Mouse (Mus musculus) intestine, embryonic 14.5 days (tissue): ENCODE measurements around the gene Crybg2. TPM values are rescaled to one million over a fixed set of nuclear protein-coding genes. Genes with fewer than 3 reads are reported as not detected.

ENCODE experiments used
- ATAC-seq: fragments of 200-750 bp; cut with Nextera tagmentation; replicated peaks from 2 replicates; pipeline ENCODE4 v1.8.0; 2017; ENCODE audit warnings: low read depth, moderate number of reproducible peaks, moderate TSS enrichment, moderate library complexity; ENCODE audit not compliant: low FRiP score, low TSS enrichment
- DNase-seq: peaks from one replicate; pipeline ENCODE4 v3.0.0-alpha.2; 2018; ENCODE audit warnings: low spot score
- H3K27ac ChIP-seq: fragments of 300-500 bp; sonication (generic); 2 replicates; pipeline ENCODE4 v1.5.1; 2014; ENCODE audit warnings: low read depth, mild to moderate bottlenecking, control low read depth
- H3K27me3 ChIP-seq: fragments of 300-500 bp; sonication (generic); replicated peaks from 2 replicates; pipeline ENCODE4 v1.6.1; 2014; ENCODE audit warnings: low read length, control low read depth; ENCODE audit not compliant: control insufficient read depth, insufficient read depth
- H3K36me3 ChIP-seq: fragments of 300-500 bp; sonication (generic); 2 replicates; pipeline ENCODE4 v1.6.1; 2014; ENCODE audit warnings: low read length, control low read depth; ENCODE audit not compliant: control insufficient read depth, insufficient read depth
- H3K4me1 ChIP-seq: fragments of 300-500 bp; sonication (generic); replicated peaks from 2 replicates; pipeline ENCODE4 v1.6.1; 2014; ENCODE audit warnings: low read length, control low read depth, mixed read lengths; ENCODE audit not compliant: control insufficient read depth, insufficient read depth
- H3K4me2 ChIP-seq: fragments of 300-500 bp; sonication (generic); 2 replicates; pipeline ENCODE4 v1.6.1; 2014; ENCODE audit warnings: low read length
- H3K4me3 ChIP-seq: fragments of 300-500 bp; sonication (generic); 2 replicates; pipeline ENCODE4 v1.5.1; 2014; ENCODE audit warnings: low read depth, low read length, control low read depth, mixed read lengths
- H3K9ac ChIP-seq: fragments of 300-500 bp; sonication (generic); 2 replicates; pipeline ENCODE4 v1.6.1; 2014; ENCODE audit warnings: mild to moderate bottlenecking, low read length
- H3K9me3 ChIP-seq: fragments of 300-500 bp; sonication (generic); 2 replicates; pipeline ENCODE4 v1.6.1; 2016; ENCODE audit warnings: low read length, control low read depth; ENCODE audit not compliant: control insufficient read depth
- WGBS: fragments of 180-500 bp; shearing (Covaris S2); extraction: QIAGEN DNeasy Blood & Tissue Kit; methylation state at CpG from one replicate; pipeline ENCODE4 v1.1.7; 2014; 5-methylcytosine and 5-hydroxymethylcytosine counted together
- polyA plus RNA-seq: library from polyadenylated mRNA; unstranded; fragments of >200 nt; fragmentation: Nextera tagmentation; extraction: Ambion mirVana; gene quantifications from 2 replicates; pipeline ENCODE4 v1.2.1, GENCODE M21; 2014

The Crybg2 gene
- polyA plus RNA-seq, 1 experiment from 2014 or later: 11.4 TPM

- Histone ChIP-seq H3K36me3 (no peaks in the 10 kb centered on the region), H3K27ac (no peak overlapping the region), H3K9ac (no peak overlapping the region), H3K4me3 (no peak overlapping the region), H3K4me1 (peaks cover 13% of the 10 kb centered on the region; the same call in 1 of the 2 replicates), H3K4me2 (no peak overlapping the region), H3K27me3 (no peaks in the 10 kb centered on the region), H3K9me3 (no peaks in the 10 kb centered on the region)
- DNase-seq (no peak), ATAC-seq (no peak)
- 95% methylated on average over 6 of the region's 6 CpGs for WGBS
These were observed 62.5 kb downstream of the Crybg2 start for GRCm38 (mm10) chr4:134123147-134123546.

- 23% methylated on average over 17 of the region's 17 CpGs for WGBS
- DNase-seq (peak; percentile 78), ATAC-seq (no peak)
These were observed 63.3 kb downstream of the Crybg2 start for GRCm38 (mm10) chr4:134123680-134124551.

GRCm38 (mm10) chr4:134125383-134126060, 64.9 kb downstream of the Crybg2 start:
- no peak for DNase-seq
- Histone ChIP-seq H3K4me3 (no peak overlapping the region), H3K27me3 (no peaks in the 10 kb centered on the region), H3K27ac (no peak overlapping the region), H3K9ac (no peak overlapping the region), H3K9me3 (no peaks in the 10 kb centered on the region), H3K4me2 (no peak overlapping the region), H3K4me1 (peaks cover 18% of the 10 kb centered on the region), H3K36me3 (0 out of 2 replicates have a peak, but pooled peaks cover 4% of the 10 kb centered on the region)
- ATAC-seq: no peak
- whole genome bisulfite sequencing: 93% methylated on average over 15 of the region's 15 CpGs

More at GRCm38 (mm10) chr4:134123680-134124551, 63.3 kb downstream of the Crybg2 start:
- H3K36me3 ChIP-seq: no peaks in the 10 kb centered on the region
- no peak overlapping the region for H3K4me3 ChIP-seq
- H3K27ac ChIP-seq: no peak overlapping the region
- no peaks in the 10 kb centered on the region for H3K9me3 ChIP-seq
- H3K9ac ChIP-seq: no peak overlapping the region
- H3K27me3 ChIP-seq: no peaks in the 10 kb centered on the region
- peaks cover 13% of the 10 kb centered on the region; the same call in 1 of the 2 replicates for H3K4me1 ChIP-seq
- no peak overlapping the region for H3K4me2 ChIP-seq

GRCm38 (mm10) chr4:134126300-134127120, 65.9 kb downstream of the Crybg2 start:
- ATAC-seq: no peak
- Histone ChIP-seq H3K27me3 (no peaks in the 10 kb centered on the region), H3K4me1 (peaks cover 18% of the 10 kb centered on the region), H3K4me2 (no peak overlapping the region), H3K4me3 (no peak overlapping the region), H3K27ac (no peak overlapping the region), H3K9ac (no peak overlapping the region), H3K9me3 (no peaks in the 10 kb centered on the region), H3K36me3 (peaks cover 13% of the 10 kb centered on the region; the same call in 1 of the 2 replicates)
- 86% methylated on average over 21 of the region's 21 CpGs for WGBS
- DNase-seq: no peak

- H3K4me1 ChIP-seq: peaks cover 18% of the 10 kb centered on the region
- WGBS: 89% methylated on average over 7 of the region's 7 CpGs
- H3K27me3 ChIP-seq: no peaks in the 10 kb centered on the region
- DNase-seq (no peak), ATAC-seq (no peak)
- H3K9ac ChIP-seq: no peak overlapping the region
- H3K27ac ChIP-seq: no peak overlapping the region
- H3K36me3 ChIP-seq: peaks cover 13% of the 10 kb centered on the region; the same call in 1 of the 2 replicates
- H3K4me2 ChIP-seq: no peak overlapping the region
- H3K9me3 ChIP-seq: no peaks in the 10 kb centered on the region
- no peak overlapping the region for H3K4me3 ChIP-seq
These were observed 66.5 kb downstream of the Crybg2 start for GRCm38 (mm10) chr4:134127121-134127455.

- Histone ChIP-seq H3K9ac (peak overlapping the region; percentile 74), H3K36me3 (peaks cover 13% of the 10 kb centered on the region; the same call in 1 of the 2 replicates), H3K4me1 (peaks cover 18% of the 10 kb centered on the region), H3K27ac (no peak overlapping the region; the same call in 1 of the 2 replicates), H3K9me3 (no peaks in the 10 kb centered on the region), H3K4me2 (peak overlapping the region; percentile 78), H3K27me3 (no peaks in the 10 kb centered on the region), H3K4me3 (peak overlapping the region; percentile 85)
- 52% methylated on average over 8 of the region's 8 CpGs for WGBS
- DNase-seq (no peak), ATAC-seq (no peak)
These were observed 67.2 kb downstream of the Crybg2 start for GRCm38 (mm10) chr4:134127793-134128192.

- peaks cover 18% of the 10 kb centered on the region for H3K4me1 ChIP-seq
These were observed 67.8 kb downstream of the Crybg2 start, which contains the start of gene Sh3bgrl3 for GRCm38 (mm10) chr4:134128221-134128982. TSS of gene Sh3bgrl3 (minus strand) at chr4:134128789.

More at GRCm38 (mm10) chr4:134128221-134128982, 67.8 kb downstream of the Crybg2 start, which contains the start of gene Sh3bgrl3:
- H3K9ac ChIP-seq: peak within 1 kb of the TSS; percentile 74
- H3K27ac ChIP-seq: peak within 1 kb of the TSS; percentile 73
- H3K4me3 ChIP-seq: peak within 1 kb of the TSS; percentile 85
- no peaks in the 10 kb centered on the region for H3K9me3 ChIP-seq
- 1% methylated on average over 49 of the region's 50 CpGs for WGBS
- ATAC-seq: peak; percentile 91
- H3K4me2 ChIP-seq: peak within 1 kb of the TSS; percentile 78
- H3K27me3 ChIP-seq: no peaks in the 10 kb centered on the region
- peak; percentile 89 for DNase-seq
- peaks cover 13% of the 10 kb centered on the region; the same call in 1 of the 2 replicates for H3K36me3 ChIP-seq
